Mouse (Mus musculus): ENCODE results near the gene Mamdc2. TPM values are rescaled to one million over a fixed set of nuclear protein-coding genes. Genes with fewer than 3 reads are reported as not detected.

Gene Mamdc2
- polyA plus RNA-seq, 1 experiment = 0.47 TPM

DNA sequence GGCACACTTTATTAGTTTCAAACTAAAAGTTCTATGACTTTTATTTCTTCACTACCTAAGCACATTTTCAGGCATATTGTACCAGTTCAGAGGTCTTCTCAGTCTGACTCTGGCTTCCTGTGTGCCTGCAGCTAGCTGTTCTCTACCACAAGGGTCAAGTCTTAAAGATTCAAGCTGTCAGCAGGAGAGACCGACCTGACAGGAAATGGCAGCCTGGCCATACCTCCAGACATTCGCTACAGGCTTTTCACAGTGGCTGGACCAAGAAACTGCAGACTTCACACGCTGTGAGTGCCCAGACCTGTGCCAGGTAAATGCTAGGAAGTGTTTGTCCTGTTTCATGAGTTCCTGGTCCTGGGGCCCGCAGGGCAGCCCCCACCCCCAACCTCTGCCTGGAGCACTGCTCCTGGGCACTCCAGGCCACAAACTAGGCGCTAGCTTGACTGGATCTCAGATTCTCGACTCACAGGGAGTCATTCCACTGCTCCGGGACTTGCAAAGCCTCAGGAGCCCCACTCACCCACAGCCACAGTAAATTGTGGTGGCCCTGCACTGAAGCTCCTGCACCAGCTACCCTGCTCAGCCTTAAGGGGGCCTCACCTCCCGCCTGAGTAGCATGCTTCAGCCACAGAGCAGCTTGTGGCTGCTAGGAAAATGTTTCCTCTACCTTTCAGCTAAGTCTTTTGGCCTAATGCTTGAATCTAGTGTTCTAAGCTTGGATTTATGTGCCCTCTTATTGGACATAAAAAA is 166.2 kb downstream of the Mamdc2 start:
- H3K4me3 ChIP-seq (ENCODE audit: control insufficient read depth, low read depth, low read length) = no peak overlapping the region
- H3K4me1 ChIP-seq (ENCODE audit: control insufficient read depth, insufficient read depth, low read length) = peaks cover 3% of the 10 kb centered on the region
- TF ChIP-seq POLR2A (IDR thresholded peaks at IDR 0.05; ENCODE audit: control insufficient read depth, low read depth, low read length) (no peak), CTCF (IDR thresholded peaks at IDR 0.05; ENCODE audit: control insufficient read depth, insufficient read depth, insufficient replicate concordance, low read depth, low read length) (no peak)
- H3K27me3 ChIP-seq (ENCODE audit: control insufficient read depth, insufficient read depth, low read length) = no peaks in the 10 kb centered on the region
- no peak overlapping the region for H3K27ac ChIP-seq (ENCODE audit: control insufficient read depth, insufficient read depth, low read depth, low read length)
- H3K36me3 ChIP-seq (ENCODE audit: control insufficient read depth, insufficient read depth, low read length) = no peaks in the 10 kb centered on the region

- Histone ChIP-seq H3K27ac (ENCODE audit: control insufficient read depth, insufficient read depth, low read depth, low read length) (peak overlapping the region; percentile 95), H3K27me3 (ENCODE audit: control insufficient read depth, insufficient read depth, low read length) (no peaks in the 10 kb centered on the region), H3K4me3 (ENCODE audit: control insufficient read depth, low read depth, low read length) (peak overlapping the region; percentile 100), H3K36me3 (ENCODE audit: control insufficient read depth, insufficient read depth, low read length) (no peaks in the 10 kb centered on the region), H3K4me1 (ENCODE audit: control insufficient read depth, insufficient read depth, low read length) (no peaks in the 10 kb centered on the region; the same call in 1 of the 2 replicates)
- TF ChIP-seq CTCF (IDR thresholded peaks at IDR 0.05; ENCODE audit: control insufficient read depth, insufficient read depth, insufficient replicate concordance, low read depth, low read length) (no peak), POLR2A (IDR thresholded peaks at IDR 0.05; ENCODE audit: control insufficient read depth, low read depth, low read length) (no peak)
These were observed 174.1 kb downstream of the Mamdc2 start for GRCm38 (mm10) chr19:23274054-23274724.

GRCm38 (mm10) chr19:23273355-23274053 is 174.7 kb downstream of the Mamdc2 start, which contains the start of gene Smc5:
Gene Smc5 (minus strand): TSS chr19:23273897.
- peak within 1 kb of the TSS; percentile 96 for H3K27ac ChIP-seq (ENCODE audit: control insufficient read depth, insufficient read depth, low read depth, low read length)
- H3K36me3 ChIP-seq (ENCODE audit: control insufficient read depth, insufficient read depth, low read length) = no peaks in the 10 kb centered on the region
- no peak for TF ChIP-seq CTCF (IDR thresholded peaks at IDR 0.05; ENCODE audit: control insufficient read depth, insufficient read depth, insufficient replicate concordance, low read depth, low read length)
- TF ChIP-seq POLR2A (IDR thresholded peaks at IDR 0.05; ENCODE audit: control insufficient read depth, low read depth, low read length) = peak; percentile 89
- H3K27me3 ChIP-seq (ENCODE audit: control insufficient read depth, insufficient read depth, low read length) = no peaks in the 10 kb centered on the region
- peak within 1 kb of the TSS; percentile 100 for H3K4me3 ChIP-seq (ENCODE audit: control insufficient read depth, low read depth, low read length)
- no peaks in the 10 kb centered on the region; the same call in 1 of the 2 replicates for H3K4me1 ChIP-seq (ENCODE audit: control insufficient read depth, insufficient read depth, low read length)

GRCm38 (mm10) chr19:23256771-23257170 is 191.5 kb downstream of the Mamdc2 start:
- Histone ChIP-seq H3K36me3 (ENCODE audit: control insufficient read depth, insufficient read depth, low read length) (peaks cover 1% of the 10 kb centered on the region), H3K27me3 (ENCODE audit: control insufficient read depth, insufficient read depth, low read length) (no peaks in the 10 kb centered on the region), H3K4me1 (ENCODE audit: control insufficient read depth, insufficient read depth, low read length) (no peaks in the 10 kb centered on the region), H3K27ac (ENCODE audit: control insufficient read depth, insufficient read depth, low read depth, low read length) (no peak overlapping the region), H3K4me3 (ENCODE audit: control insufficient read depth, low read depth, low read length) (no peak overlapping the region)
- TF ChIP-seq POLR2A (IDR thresholded peaks at IDR 0.05; ENCODE audit: control insufficient read depth, low read depth, low read length) = no peak
- TF ChIP-seq CTCF (IDR thresholded peaks at IDR 0.05; ENCODE audit: control insufficient read depth, insufficient read depth, insufficient replicate concordance, low read depth, low read length) = no peak

Other genes with a start within 250 kb of the Mamdc2 start
- gene Smc5, start 174.5 kb downstream of the Mamdc2 start, polyA plus RNA-seq (2012; rRNA removed) = 20.5 and 25.2 TPM in 2 replicates
- gene 1700028P14Rik, start 204.4 kb upstream of the Mamdc2 start, polyA plus RNA-seq (2012; rRNA removed) = 192 and 204 TPM in 2 replicates
- gene Ptar1, start 239.0 kb upstream of the Mamdc2 start, polyA plus RNA-seq (2012; rRNA removed) = 46.4 and 49.2 TPM in 2 replicates